Mouse (Mus musculus) left cerebral cortex, adult 2 months (tissue): ENCODE measurements at regions not wholly inside any gene's neighbourhood (a gene's known extent, or its start where the extent isn't known, plus 50 kb on each side); places are given as distances from the start of the nearest gene placed in this dataset.

Experiments used
- DNase-seq, 2 experiments: peaks; one replicate each; pipeline ENCODE4 v3.0.0; 2021 to 2022; ENCODE audit warnings: low spot score in 2 of 2, mixed read lengths in 1 of 2; ENCODE audit errors: extremely low spot score in 1 of 2
- H3K27ac ChIP-seq: fragments of 200-600 bp; 2 replicates; pipeline ENCODE4 v1.8.1; 2022
- H3K4me3 ChIP-seq: fragments of 200-600 bp; 2 replicates; pipeline ENCODE4 v1.8.1; 2022
- CTCF ChIP-seq: fragments of 200-600 bp; IDR thresholded peaks from 2 replicates; pipeline ENCODE4 v1.8.1; 2022; ENCODE audit warnings: antibody characterized with exemption, mild to moderate bottlenecking, moderate library complexity
- intact Hi-C: fragments of 180-260 bp; cut with DNase I; formaldehyde crosslinking; loops from one replicate; pipeline ENCODE4 v1.15.1; 2025

- Histone ChIP-seq H3K4me3 (no peak overlapping the region), H3K27ac (no peak overlapping the region)
- no peak for DNase-seq
- intact Hi-C loops, result no loop called here
- no peak for TF ChIP-seq CTCF
Measured at GRCm38 (mm10) chr3:149326664-149327063, 336.3 kb upstream of the Adgrl2 start.

GRCm38 (mm10) chr3:149324088-149324487, 333.7 kb upstream of the Adgrl2 start:
- TF ChIP-seq CTCF, result no peak
- Histone ChIP-seq H3K4me3 (no peak overlapping the region), H3K27ac (no peak overlapping the region)
- no peak for DNase-seq
- intact Hi-C loops, result no loop called here

GRCm38 (mm10) chr3:149318728-149319127, 328.4 kb upstream of the Adgrl2 start:
- H3K27ac ChIP-seq, result no peak overlapping the region
- intact Hi-C loops, result no loop called here
- DNase-seq, result no peak
- no peak for TF ChIP-seq CTCF
- H3K4me3 ChIP-seq, result no peak overlapping the region

- no peak for TF ChIP-seq CTCF
- no peak for DNase-seq
Measured at GRCm38 (mm10) chr3:149314258-149314657, 323.9 kb upstream of the Adgrl2 start.

GRCm38 (mm10) chr3:149313217-149313616, 322.9 kb upstream of the Adgrl2 start:
- intact Hi-C loops, result no loop called here
- H3K4me3 ChIP-seq, result no peak overlapping the region
- no peak for TF ChIP-seq CTCF
- H3K27ac ChIP-seq, result no peak overlapping the region
- no peak for DNase-seq

More at GRCm38 (mm10) chr3:149314258-149314657, 323.9 kb upstream of the Adgrl2 start:
- H3K27ac ChIP-seq, result no peak overlapping the region
- H3K4me3 ChIP-seq, result no peak overlapping the region
- intact Hi-C loops, result no loop called here

- no peak overlapping the region for H3K27ac ChIP-seq
- intact Hi-C loops, result no loop called here
- TF ChIP-seq CTCF, result no peak
- H3K4me3 ChIP-seq, result no peak overlapping the region
- DNase-seq, result no peak
Measured at GRCm38 (mm10) chr3:149311576-149311975, 321.2 kb upstream of the Adgrl2 start.

GRCm38 (mm10) chr3:149306709-149307108, 316.4 kb upstream of the Adgrl2 start:
- DNase-seq, result no peak
- intact Hi-C loops, result no loop called here
- Histone ChIP-seq H3K27ac (no peak overlapping the region), H3K4me3 (no peak overlapping the region)
- TF ChIP-seq CTCF, result no peak

GRCm38 (mm10) chr3:149306291-149306690, 315.9 kb upstream of the Adgrl2 start:
- Histone ChIP-seq H3K27ac (no peak overlapping the region), H3K4me3 (no peak overlapping the region)
- intact Hi-C loops, result no loop called here
- no peak for TF ChIP-seq CTCF
- DNase-seq, result no peak

- TF ChIP-seq CTCF, result no peak
- Histone ChIP-seq H3K27ac (peak overlapping the region; percentile 45; the same call in 1 of the 2 replicates), H3K4me3 (no peak overlapping the region)
- DNase-seq, result no peak
- intact Hi-C loops, result no loop called here
Measured at GRCm38 (mm10) chr3:149305440-149305839, 315.1 kb upstream of the Adgrl2 start.

- TF ChIP-seq CTCF, result no peak
- intact Hi-C loops, result no loop called here
- DNase-seq, result no peak
- H3K27ac ChIP-seq, result peak overlapping the region; percentile 78
- no peak overlapping the region for H3K4me3 ChIP-seq
Measured at GRCm38 (mm10) chr3:149305011-149305413, 314.7 kb upstream of the Adgrl2 start.

- no peak for TF ChIP-seq CTCF
- intact Hi-C loops, result no loop called here
- Histone ChIP-seq H3K4me3 (no peak overlapping the region), H3K27ac (no peak overlapping the region)
- DNase-seq, result no peak
Measured at GRCm38 (mm10) chr3:149303418-149303817, 313.1 kb upstream of the Adgrl2 start.

GRCm38 (mm10) chr3:149300002-149300401, 309.6 kb upstream of the Adgrl2 start:
- no peak for TF ChIP-seq CTCF
- no peak overlapping the region for H3K27ac ChIP-seq
- intact Hi-C loops, result no loop called here
- H3K4me3 ChIP-seq, result no peak overlapping the region
- no peak for DNase-seq

- no peak for DNase-seq
- no peak for TF ChIP-seq CTCF
- intact Hi-C loops, result no loop called here
- H3K27ac ChIP-seq, result no peak overlapping the region
- H3K4me3 ChIP-seq, result no peak overlapping the region
Measured at GRCm38 (mm10) chr3:149296419-149296962, 306.1 kb upstream of the Adgrl2 start.
